Mouse (Mus musculus) layer of hippocampus, postnatal 14 days (tissue): ENCODE results near the gene Tbc1d10c. TPM values are rescaled to one million over a fixed set of nuclear protein-coding genes. Genes with fewer than 3 reads are reported as not detected.
"Not testable (repeated sequence)": the region's sequence is repeated elsewhere in the genome, so short reads cannot be mapped to it uniquely, and the experiment has no call there.

Experiments used
- DNase-seq, 2 experiments: peaks; one replicate each; pipeline ENCODE4 v3.0.0; 2021 to 2022; ENCODE audit warnings: low spot score in 2 of 2, mixed read lengths in 1 of 2
- microRNA-seq, 2 experiments: library from miRNA; unstranded; fragments of <30 nt; microRNA quantifications; one replicate each; pipeline ENCODE4 v1.2.0; 2021
- total RNA-seq, 2 experiments: library from RNA; stranded (reverse); gene quantifications; 2 replicates each; pipeline ENCODE4 v1.2.3; 2021

The Tbc1d10c gene
- total RNA-seq, 2 experiments from 2014 or later = 0.74 to 1.8 TPM

GRCm38 (mm10) chr19:4146366-4147021 lies 44.6 kb downstream of the Tbc1d10c start:
- no peak for DNase-seq

GRCm38 (mm10) chr19:4145936-4146335 lies 45.1 kb downstream of the Tbc1d10c start:
- DNase-seq = no peak

DNA sequence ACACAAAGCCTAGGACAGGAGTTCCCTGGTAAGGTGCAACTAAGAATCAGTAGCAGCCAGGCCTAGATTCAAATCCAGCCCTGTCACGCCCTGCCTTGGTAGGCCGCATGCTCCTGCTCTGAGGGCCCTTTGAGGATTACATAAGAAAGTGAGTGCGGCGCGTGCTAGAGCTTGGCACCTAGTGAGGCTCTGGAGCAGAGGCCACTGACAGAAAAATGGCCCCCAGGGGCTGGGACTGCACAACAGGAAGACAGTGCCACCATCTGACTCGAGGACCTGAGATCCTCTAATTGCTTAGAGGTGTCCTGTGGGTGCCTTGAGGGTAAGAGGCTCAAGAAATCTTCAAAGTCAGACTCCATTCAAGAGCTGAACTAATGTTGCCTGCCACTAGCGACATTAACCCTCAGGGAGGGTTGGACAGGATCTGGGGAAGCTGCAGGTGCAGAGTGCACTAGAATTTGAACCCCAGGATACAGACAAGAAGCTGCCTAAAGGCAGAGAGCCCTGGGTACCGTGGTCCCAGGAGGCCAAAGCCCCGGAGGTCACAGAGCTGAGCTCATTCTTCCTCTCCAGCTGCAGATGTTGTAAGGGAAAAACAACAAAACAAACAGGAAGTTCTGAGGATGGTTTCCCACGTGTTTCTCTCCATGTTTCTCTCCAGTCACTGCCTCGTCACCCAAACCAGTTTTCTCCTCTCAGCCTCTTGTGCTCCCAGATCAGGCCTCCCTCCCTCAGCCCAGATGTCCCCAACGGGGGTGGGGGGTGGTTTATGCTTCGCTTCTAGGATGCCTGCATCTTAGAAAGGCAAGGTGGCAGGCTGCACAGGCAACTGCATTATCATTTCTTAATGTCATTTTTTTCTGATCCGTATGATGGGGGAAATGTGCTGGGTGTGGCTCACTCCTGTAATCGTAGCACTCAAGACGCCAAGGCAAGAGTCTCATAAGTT lies 46.3 kb downstream of the Tbc1d10c start:
- DNase-seq = no peak

DNA sequence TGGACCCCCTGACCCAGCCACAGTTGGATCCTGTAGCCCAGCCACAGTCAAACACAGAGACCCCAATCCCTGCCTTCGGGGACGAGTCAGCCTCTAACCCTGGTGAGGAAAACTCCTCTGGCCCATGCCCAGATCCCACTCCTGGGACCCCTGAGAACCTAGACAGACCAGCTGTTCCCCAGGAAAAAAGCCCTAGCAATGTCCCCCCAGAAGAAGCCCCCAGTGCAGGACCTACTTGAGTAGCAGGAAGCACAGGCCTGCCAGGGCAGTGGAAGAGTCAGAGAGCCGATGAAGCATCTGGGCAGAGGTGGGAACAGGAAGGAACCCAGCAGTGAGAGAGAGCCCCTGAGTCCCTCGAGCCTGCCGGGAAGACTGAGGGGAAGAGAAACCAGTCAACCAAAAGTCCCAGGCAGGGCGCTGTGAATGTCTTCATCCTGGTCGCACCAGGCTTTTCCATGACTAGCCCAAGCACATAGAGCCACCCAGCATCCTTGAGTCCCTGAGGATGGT lies 47.3 kb downstream of the Tbc1d10c start, which contains the start of gene Cabp4:
Gene Cabp4 (minus strand): TSS at position 275 of the 510 bp plus-strand sequence.
- DNase-seq = no peak

DNA sequence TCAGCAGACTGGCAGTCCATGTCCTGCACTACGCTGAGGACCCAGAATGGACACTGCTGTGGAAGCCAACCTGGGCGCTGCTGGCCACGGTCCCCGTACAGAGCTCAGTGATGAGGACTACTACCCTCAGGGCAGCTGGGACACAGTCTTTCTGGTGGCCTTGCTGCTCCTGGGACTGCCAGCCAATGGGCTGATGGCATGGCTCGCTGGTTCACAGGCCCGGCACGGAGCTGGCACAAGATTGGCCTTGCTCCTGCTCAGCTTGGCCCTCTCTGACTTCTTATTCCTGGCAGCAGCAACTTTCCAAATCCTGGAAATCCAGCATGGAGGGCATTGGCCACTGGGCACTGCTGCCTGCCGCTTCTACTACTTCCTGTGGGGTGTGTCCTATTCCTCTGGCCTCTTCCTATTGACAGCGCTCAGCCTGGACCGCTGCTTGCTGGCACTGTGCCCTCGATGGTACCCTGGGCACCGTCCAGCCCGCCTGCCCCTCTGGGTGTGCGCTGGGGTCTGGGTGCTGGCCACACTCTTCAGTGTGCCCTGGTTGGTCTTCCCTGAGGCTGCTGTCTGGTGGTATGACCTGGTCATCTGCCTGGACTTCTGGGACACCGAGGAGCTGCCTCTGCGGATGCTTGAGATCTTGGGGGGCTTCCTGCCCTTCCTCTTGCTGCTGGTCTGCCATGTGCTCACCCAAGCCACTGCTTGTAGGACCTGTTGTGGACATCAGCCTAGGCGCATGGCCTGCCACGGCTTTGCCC lies 48.5 kb downstream of the Tbc1d10c start:
- no peak for DNase-seq

DNA sequence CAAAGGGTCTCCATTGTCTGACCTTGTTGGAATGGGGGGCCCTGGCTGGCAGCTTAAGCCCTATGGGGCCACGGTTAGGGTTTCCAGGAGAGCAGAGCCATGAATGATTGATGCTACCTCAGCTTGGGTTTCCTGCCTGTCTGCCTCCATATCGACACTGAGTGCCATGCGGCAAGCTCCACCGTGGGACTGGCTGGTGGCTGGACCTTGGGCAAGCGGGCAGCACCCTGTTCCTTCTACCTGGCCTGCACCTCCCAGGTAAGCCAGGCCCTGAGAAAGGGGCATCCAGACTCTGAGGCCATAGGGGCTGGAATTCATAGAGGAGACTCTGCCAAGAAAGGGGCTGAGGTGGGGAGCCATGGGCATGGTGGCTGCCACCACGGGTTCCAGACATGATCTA lies 50.9 kb downstream of the Tbc1d10c start:
- DNase-seq = no peak

DNA sequence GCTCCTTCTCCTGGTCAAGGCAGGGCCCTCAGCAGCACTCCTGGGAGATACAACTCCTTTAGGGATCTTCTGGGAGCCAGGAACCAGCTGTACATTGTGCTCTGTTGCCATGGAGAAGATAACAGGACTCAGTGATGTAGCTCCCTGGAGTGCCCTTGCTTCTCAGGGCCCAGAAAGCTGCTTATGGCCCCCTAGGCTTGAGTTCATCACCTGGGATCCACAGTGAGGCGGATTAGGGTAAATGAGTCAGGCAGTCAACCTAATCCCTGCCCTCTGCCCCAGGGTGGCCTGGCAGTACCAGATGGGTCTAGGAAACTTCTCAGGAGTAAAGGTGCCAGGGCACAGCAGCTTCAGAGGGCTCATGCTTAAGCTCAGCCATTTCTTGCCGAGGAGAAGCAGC lies 51.6 kb downstream of the Tbc1d10c start, which contains the start of gene Gpr152:
Gene Gpr152 (plus strand): TSS at position 342 of the 400 bp plus-strand sequence.
- no peak for DNase-seq

GRCm38 (mm10) chr19:4137913-4138312 lies 53.2 kb downstream of the Tbc1d10c start:
- no peak for DNase-seq

DNA sequence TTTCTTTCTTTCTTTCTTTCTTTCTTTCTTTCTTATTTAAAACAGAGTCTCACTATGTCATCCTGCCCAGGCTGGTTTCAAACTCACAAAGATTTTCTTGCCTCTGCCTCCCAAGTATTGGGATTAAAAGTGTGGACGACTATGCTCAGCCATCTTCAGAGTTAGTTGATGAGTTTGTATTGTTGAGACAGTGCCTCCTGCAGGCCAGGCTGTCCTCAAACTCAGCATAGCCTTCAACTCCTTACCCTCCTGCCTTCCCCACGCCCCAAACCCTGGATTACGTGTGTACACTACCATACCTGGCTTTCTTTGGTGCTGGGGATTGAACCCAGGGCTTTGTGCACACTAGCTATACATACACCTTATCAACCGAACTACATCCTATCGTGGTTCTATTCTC lies 54.6 kb downstream of the Tbc1d10c start:
- no peak for DNase-seq

- DNase-seq = not testable (repeated sequence)
Observed at GRCm38 (mm10) chr19:4135963-4136345, 55.1 kb downstream of the Tbc1d10c start.

DNA sequence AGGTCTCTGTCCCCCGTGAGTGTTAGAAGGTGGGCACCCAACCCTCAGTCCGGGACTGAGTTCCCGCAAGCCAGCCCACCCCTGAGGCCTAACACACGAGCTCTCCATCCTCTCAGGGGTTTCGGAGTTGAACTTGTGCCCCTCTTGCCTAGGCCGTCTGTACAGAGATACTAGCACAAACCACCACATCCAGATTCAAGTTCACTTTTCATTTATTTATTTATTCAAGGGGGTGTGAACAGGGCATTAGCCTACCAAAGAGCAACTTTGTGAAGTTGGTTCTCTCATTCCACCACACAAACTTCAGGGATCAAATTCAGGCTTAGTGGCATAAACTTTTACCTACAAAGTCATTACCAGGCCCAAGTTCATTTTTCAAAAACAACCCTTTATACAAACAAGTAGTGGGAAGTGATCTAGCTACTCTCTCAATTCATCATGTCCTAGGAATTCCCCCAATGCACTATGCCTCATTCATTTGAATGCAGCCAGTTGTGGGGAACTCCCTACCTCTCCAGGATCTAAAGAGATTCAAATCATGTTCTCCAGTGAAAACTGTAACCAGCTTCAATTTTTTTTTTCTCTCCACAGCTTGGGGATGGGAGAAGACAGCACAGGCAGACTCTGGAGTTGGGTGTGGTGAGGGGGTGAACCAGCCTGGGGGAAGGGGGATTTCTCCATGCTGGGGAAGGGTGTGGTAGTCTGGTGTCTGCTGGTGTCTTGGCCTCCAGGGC lies 55.7 kb downstream of the Tbc1d10c start:
- DNase-seq = not testable (repeated sequence)

GRCm38 (mm10) chr19:4134354-4134753 lies 56.7 kb downstream of the Tbc1d10c start:
- DNase-seq = no peak

Small RNA genes within 50 kb of the gene (microRNA-seq; reads per million reads assigned to microRNA genes)
- gene Gm26115 = 0 reads per million in 2 experiments

Other genes starting within 250 kb of the Tbc1d10c start
- gene Aldh3b3, start 232.6 kb downstream of the Tbc1d10c start, total RNA-seq = not detected
- 1 to 10 TPM in 1 of 2 experiments, under 1 TPM in 1; 0.98 to 1.9 TPM for gene Aldh3b2, start 219.0 kb downstream of the Tbc1d10c start, total RNA-seq
- 1 to 10 TPM; 2.0 to 2.3 TPM for gene Acy3, start 204.7 kb downstream of the Tbc1d10c start, total RNA-seq
- not detected for gene Tbx10, start 198.5 kb downstream of the Tbc1d10c start, total RNA-seq
- 10 to 100 TPM; 12.3 to 12.5 TPM for gene Nudt8, start 190.7 kb downstream of the Tbc1d10c start, total RNA-seq
- 1 to 10 TPM; 1.5 to 2.2 TPM for gene Gm49405, start 190.7 kb downstream of the Tbc1d10c start, total RNA-seq
- 1 to 10 TPM; 2.3 to 3.0 TPM for gene Doc2g, start 188.0 kb downstream of the Tbc1d10c start, total RNA-seq
- 100 to 1,000 TPM; 234 to 250 TPM for gene Ndufv1, start 178.5 kb downstream of the Tbc1d10c start, total RNA-seq
- gene Gstp1, start 153.3 kb downstream of the Tbc1d10c start, total RNA-seq = 100 to 1,000 TPM; 264 to 267 TPM
- 10 to 100 TPM; 25.9 to 48.3 TPM for gene Gstp2, start 145.3 kb downstream of the Tbc1d10c start, total RNA-seq
- gene Gstp3, start 131.7 kb downstream of the Tbc1d10c start, total RNA-seq = not detected
- gene Cabp2, start 109.7 kb downstream of the Tbc1d10c start, total RNA-seq = not detected
- gene Cdk2ap2, start 94.1 kb downstream of the Tbc1d10c start, total RNA-seq = 10 to 100 TPM; 25.0 to 34.1 TPM
- 100 to 1,000 TPM; 192 to 214 TPM for gene Pitpnm1, start 91.3 kb downstream of the Tbc1d10c start, total RNA-seq
- gene Aip, start 65.4 kb downstream of the Tbc1d10c start, total RNA-seq = 10 to 100 TPM; 73.9 to 83.2 TPM
- gene Gpr152, start 51.5 kb downstream of the Tbc1d10c start, total RNA-seq = not detected
- gene Cabp4, start 47.3 kb downstream of the Tbc1d10c start, total RNA-seq = not detected
- 100 to 1,000 TPM in 1 of 2 experiments, 10 to 100 TPM in 1; 91.1 to 102 TPM for gene Coro1b, start 42.7 kb downstream of the Tbc1d10c start, total RNA-seq
- 1 to 10 TPM in 1 of 2 experiments, under 1 TPM in 1; 0.99 to 2.5 TPM for gene Ptprcap, start 37.7 kb downstream of the Tbc1d10c start, total RNA-seq
- 10 to 100 TPM; 32.6 to 40.9 TPM for gene Rps6kb2, start 27.9 kb downstream of the Tbc1d10c start, total RNA-seq
- gene Carns1, start 15.8 kb downstream of the Tbc1d10c start, total RNA-seq = 1 to 10 TPM; 4.0 to 4.9 TPM
- 100 to 1,000 TPM; 281 TPM for gene Ppp1ca, start 781 bp upstream of the Tbc1d10c start, total RNA-seq
- 1 to 10 TPM; 6.6 to 6.7 TPM for gene Rad9a, start 10.4 kb upstream of the Tbc1d10c start, total RNA-seq
- gene Clcf1, start 23.0 kb upstream of the Tbc1d10c start, total RNA-seq = under 1 TPM; 0.88 to 0.90 TPM
- not detected for gene AC109138.7, start 23.1 kb upstream of the Tbc1d10c start, total RNA-seq
- gene Pold4, start 40.6 kb upstream of the Tbc1d10c start, total RNA-seq = 10 to 100 TPM; 11.9 to 13.5 TPM
- 10 to 100 TPM; 51.6 to 55.7 TPM for gene Ssh3, start 77.9 kb upstream of the Tbc1d10c start, total RNA-seq
- gene Ankrd13d, start 91.9 kb upstream of the Tbc1d10c start, total RNA-seq = 10 to 100 TPM; 70.3 to 81.8 TPM
- gene Grk2, start 114.9 kb upstream of the Tbc1d10c start, total RNA-seq = 100 to 1,000 TPM; 146 to 150 TPM
- gene Kdm2a, start 207.0 kb upstream of the Tbc1d10c start, total RNA-seq = 10 to 100 TPM; 69.3 to 73.2 TPM
- gene Rhod, start 248.1 kb upstream of the Tbc1d10c start, total RNA-seq = 1 to 10 TPM; 2.0 to 2.2 TPM